Mouse (Mus musculus) G1E (cell line): ENCODE results near the gene Zfp384. TPM values are rescaled to one million over a fixed set of nuclear protein-coding genes. Genes with fewer than 3 reads are reported as not detected.

Experiments used
- ATAC-seq: 2 replicates; pipeline ENCODE4 v1.8.0; 2016; ENCODE audit warnings: mild to moderate bottlenecking; ENCODE audit not compliant: insufficient number of reproducible peaks, poor library complexity, low FRiP score, severe bottlenecking; ENCODE audit errors: extremely low read depth
- DNase-seq: peaks from one replicate; pipeline ENCODE4 v3.0.0; 2012; ENCODE audit warnings: low spot score
- H3K27me3 ChIP-seq: 2 replicates; pipeline ENCODE4 v1.6.1; 2012; ENCODE audit warnings: mild to moderate bottlenecking, low read length, inconsistent platforms; ENCODE audit not compliant: insufficient read depth
- H3K36me3 ChIP-seq: replicated peaks from 2 replicates; pipeline ENCODE3; 2012; ENCODE audit warnings: mild to moderate bottlenecking, inconsistent platforms
- H3K4me1 ChIP-seq: 2 replicates; pipeline ENCODE4 v1.6.1; 2012; ENCODE audit warnings: low read depth, low read length, inconsistent platforms, mixed read lengths; ENCODE audit not compliant: insufficient read depth
- H3K4me3 ChIP-seq: 2 replicates; pipeline ENCODE4 v1.5.1; 2012; ENCODE audit warnings: low read depth, mild to moderate bottlenecking, inconsistent platforms, low read length, moderate library complexity, mixed read lengths
- H3K9me3 ChIP-seq: replicated peaks from 2 replicates; pipeline ENCODE4 v1.6.1; 2012; ENCODE audit warnings: inconsistent platforms
- CTCF ChIP-seq: IDR thresholded peaks from 2 replicates; pipeline ENCODE4 v1.5.1; 2012; ENCODE audit warnings: low read depth, low read length, inconsistent platforms, mixed read lengths
- GATA1 ChIP-seq: IDR thresholded peaks from 2 replicates; pipeline ENCODE4 v1.6.1; 2012; ENCODE audit warnings: borderline replicate concordance, low read length, inconsistent platforms, mixed read lengths
- GATA2 ChIP-seq: IDR thresholded peaks from 2 replicates; pipeline ENCODE4 v1.6.1; 2012; ENCODE audit warnings: low read depth, low read length, inconsistent platforms, borderline replicate concordance
- POLR2AphosphoS5 ChIP-seq: IDR thresholded peaks from 2 replicates; pipeline ENCODE4 v1.6.1; 2012; ENCODE audit warnings: low read depth, low read length, inconsistent platforms; ENCODE audit not compliant: insufficient replicate concordance
- TAL1 ChIP-seq: conservative IDR thresholded peaks from 2 replicates; pipeline ENCODE4 v1.6.1; 2012; ENCODE audit warnings: low read depth, low read length, inconsistent platforms, mixed read lengths
- polyA plus RNA-seq: library from polyadenylated mRNA; stranded (reverse); fragments of >175 nt; gene quantifications from 2 replicates; pipeline ENCODE4 v1.2.3, GENCODE M21; 2012
- total RNA-seq, 2 experiments: library from RNA; stranded (forward) in 1 of 2; stranded (reverse) in 1 of 2; fragments of 200-1000 nt in 1 of 2; fragments of >200 nt in 1 of 2; fragmentation: Nextera tagmentation in 1 of 2; gene quantifications; 2 replicates each; pipeline ENCODE4 v1.2.3; 2014 to 2017

Zfp384 gene
- total and polyA plus RNA-seq, 3 experiments, result 22.9 to 71.2 (median 51.7) TPM

- DNase-seq (no peak), ATAC-seq (no peak)
- no peaks in the 10 kb centered on the region for H3K36me3 ChIP-seq
- no peaks in the 10 kb centered on the region for H3K9me3 ChIP-seq
- H3K4me3 ChIP-seq, result peak within 1 kb of the TSS; percentile 23; the same call in 1 of the 2 replicates
- TF ChIP-seq GATA1 (no peak), TAL1 (no peak), CTCF (no peak), GATA2 (no peak), POLR2AphosphoS5 (no peak)
- H3K4me1 ChIP-seq, result peaks cover 59% of the 10 kb centered on the region
- H3K27me3 ChIP-seq, result peaks cover 8% of the 10 kb centered on the region
Measured at GRCm38 (mm10) chr6:125067571-125067995, 58.6 kb downstream of the Zfp384 start, which contains the start of gene Lpar5. Gene Lpar5, plus strand, starts transcription at chr6:125067920.

- peaks cover 68% of the 10 kb centered on the region for H3K4me1 ChIP-seq
- ATAC-seq (peak; percentile 82), DNase-seq (peak; percentile 88)
- no peaks in the 10 kb centered on the region for H3K36me3 ChIP-seq
- H3K27me3 ChIP-seq, result peaks cover 5% of the 10 kb centered on the region; the same call in 1 of the 2 replicates
- TF ChIP-seq TAL1, result peak; percentile 87
- no peak for TF ChIP-seq GATA2
- H3K4me3 ChIP-seq, result peak overlapping the region; percentile 69
- no peaks in the 10 kb centered on the region for H3K9me3 ChIP-seq
Measured at GRCm38 (mm10) chr6:125071170-125071895, 62.4 kb downstream of the Zfp384 start.

DNA sequence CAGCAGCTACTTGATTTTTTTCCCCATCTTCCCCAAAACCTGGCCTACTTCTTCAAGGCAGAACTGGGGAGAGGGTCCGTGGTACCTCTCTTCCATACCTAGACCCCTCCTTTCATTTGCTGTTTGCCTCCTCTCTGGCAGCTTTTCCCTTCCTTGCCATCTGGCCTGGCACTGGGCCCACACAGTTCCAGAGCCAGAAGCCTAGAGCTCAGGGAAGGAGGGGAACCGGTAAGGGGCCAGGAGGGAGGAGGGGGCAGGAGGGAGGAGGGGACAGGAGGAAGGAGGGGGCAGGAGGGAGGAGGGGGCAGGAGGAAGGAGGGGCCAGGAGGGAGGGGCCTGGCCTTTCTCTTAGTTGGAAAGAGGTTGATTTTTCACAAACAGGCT lies 62.9 kb downstream of the Zfp384 start:
- peaks cover 67% of the 10 kb centered on the region for H3K4me1 ChIP-seq
- DNase-seq (no peak), ATAC-seq (0 out of 2 replicates have a peak, but pooled peaks have one; percentile 6)
- H3K9me3 ChIP-seq, result no peaks in the 10 kb centered on the region
- peaks cover 5% of the 10 kb centered on the region; the same call in 1 of the 2 replicates for H3K27me3 ChIP-seq
- TF ChIP-seq CTCF (no peak), GATA2 (no peak), POLR2AphosphoS5 (no peak), TAL1 (no peak), GATA1 (no peak)
- H3K4me3 ChIP-seq, result peak overlapping the region; percentile 69; the same call in 1 of the 2 replicates
- H3K36me3 ChIP-seq, result no peaks in the 10 kb centered on the region

DNA sequence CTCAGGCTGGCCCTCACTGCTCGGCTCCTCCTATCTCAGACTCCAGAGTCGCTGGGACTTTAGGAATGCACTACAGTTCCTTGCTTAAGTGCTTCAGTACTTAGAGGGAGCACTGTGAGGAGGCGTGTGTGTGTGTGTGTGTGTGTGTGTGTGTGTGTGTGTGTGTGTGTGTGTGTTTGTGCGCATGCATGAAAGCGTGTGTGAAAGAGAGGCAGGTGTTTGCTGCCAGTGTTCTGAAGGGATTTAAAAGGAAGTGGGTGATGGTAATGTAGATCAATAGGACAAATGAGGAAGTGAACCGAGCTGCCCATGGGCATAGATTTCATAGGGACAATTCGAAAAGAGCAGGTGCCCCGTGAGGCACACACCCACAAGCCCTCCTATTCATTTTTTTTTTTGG lies 64.9 kb downstream of the Zfp384 start:
- TF ChIP-seq POLR2AphosphoS5 (no peak), CTCF (no peak), TAL1 (no peak), GATA2 (no peak), GATA1 (no peak)
- Histone ChIP-seq H3K27me3 (no peaks in the 10 kb centered on the region), H3K4me1 (peaks cover 51% of the 10 kb centered on the region), H3K4me3 (no peak overlapping the region), H3K36me3 (no peaks in the 10 kb centered on the region), H3K9me3 (no peaks in the 10 kb centered on the region)
- DNase-seq (no peak), ATAC-seq (no peak)

DNA sequence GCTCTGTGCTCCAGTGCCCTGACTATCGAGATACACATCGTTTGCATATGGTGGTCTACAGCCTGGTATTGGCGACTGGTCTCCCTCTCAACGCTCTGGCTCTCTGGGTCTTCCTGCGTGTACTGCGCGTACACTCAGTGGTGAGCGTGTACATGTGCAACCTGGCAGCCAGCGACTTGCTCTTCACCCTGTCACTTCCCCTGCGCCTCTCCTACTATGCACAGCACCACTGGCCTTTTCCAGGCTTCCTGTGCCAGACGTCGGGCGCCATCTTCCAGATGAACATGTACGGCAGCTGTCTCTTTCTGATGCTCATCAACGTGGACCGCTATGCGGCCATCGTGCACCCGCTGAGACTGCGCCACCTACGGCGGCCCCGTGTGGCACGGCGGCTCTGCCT lies 72.4 kb downstream of the Zfp384 start:
- H3K4me1 ChIP-seq, result peaks cover 16% of the 10 kb centered on the region
- DNase-seq (no peak), ATAC-seq (no peak)
- TF ChIP-seq GATA2 (no peak), CTCF (no peak), GATA1 (no peak), TAL1 (no peak), POLR2AphosphoS5 (no peak)
- H3K27me3 ChIP-seq, result 0 out of 2 replicates have a peak, but pooled peaks cover 3% of the 10 kb centered on the region
- H3K36me3 ChIP-seq, result peaks cover 22% of the 10 kb centered on the region
- H3K9me3 ChIP-seq, result no peaks in the 10 kb centered on the region
- no peak overlapping the region for H3K4me3 ChIP-seq

DNA sequence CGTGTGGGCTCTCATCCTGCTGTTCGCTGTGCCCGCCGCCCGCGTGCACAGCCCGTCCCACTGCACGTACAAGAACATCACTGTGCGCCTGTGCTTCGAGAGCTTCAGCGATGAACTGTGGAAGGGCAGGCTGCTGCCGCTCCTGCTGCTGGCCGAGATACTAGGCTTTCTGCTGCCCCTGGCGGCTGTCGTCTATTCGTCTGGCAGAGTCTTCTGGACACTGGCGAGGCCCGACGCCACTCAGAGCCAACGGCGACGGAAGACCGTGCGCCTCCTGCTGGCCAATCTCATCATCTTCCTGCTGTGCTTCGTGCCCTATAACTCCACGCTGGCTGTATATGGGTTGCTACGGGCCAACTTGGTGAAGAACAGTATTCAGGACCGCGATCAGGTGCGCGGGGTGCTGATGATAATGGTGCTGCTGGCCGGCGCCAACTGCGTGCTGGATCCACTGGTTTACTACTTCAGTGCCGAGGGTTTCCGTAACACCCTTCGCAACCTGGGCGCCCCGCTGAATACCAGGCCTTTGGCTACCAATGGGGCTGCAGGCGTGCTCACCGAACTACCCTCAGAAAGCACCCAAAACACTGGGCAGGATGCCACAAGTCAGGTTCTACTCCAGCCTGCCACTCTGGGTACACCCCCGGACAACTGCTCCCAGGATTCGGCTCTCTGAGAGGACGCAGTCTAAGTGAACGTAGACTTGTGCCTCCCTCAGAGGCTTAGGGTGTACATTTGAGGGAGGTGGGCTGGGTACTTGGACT lies 73.0 kb downstream of the Zfp384 start:
- Histone ChIP-seq H3K4me1 (peaks cover 16% of the 10 kb centered on the region), H3K27me3 (0 out of 2 replicates have a peak, but pooled peaks cover 3% of the 10 kb centered on the region), H3K9me3 (no peaks in the 10 kb centered on the region), H3K4me3 (no peak overlapping the region), H3K36me3 (peaks cover 22% of the 10 kb centered on the region)
- peak; percentile 24; the same call in 1 of the 2 replicates for ATAC-seq
- DNase-seq, result no peak
- TF ChIP-seq GATA2 (no peak), TAL1 (no peak), CTCF (peak; percentile 22; the same call in 1 of the 2 replicates), GATA1 (no peak)
